Mouse (Mus musculus): ENCODE measurements around the gene Ppp1r12b. TPM values are rescaled to one million over a fixed set of nuclear protein-coding genes. Genes with fewer than 3 reads are reported as not detected.

Gene Ppp1r12b
- polyA plus RNA-seq, 1 experiment from 2014 or later = 4.8 TPM

GRCm38 (mm10) chr1:134754818-134755217 is 200.9 kb downstream of the Ppp1r12b start:
- H3K27ac ChIP-seq = no peak overlapping the region
- peaks cover 7% of the 10 kb centered on the region; the same call in 1 of the 2 replicates for H3K27me3 ChIP-seq (replicated peaks)
- H3K36me3 ChIP-seq = no peaks in the 10 kb centered on the region; the same call in 1 of the 2 replicates
- no peak overlapping the region for H3K4me3 ChIP-seq
- no peak for ATAC-seq
- peaks cover 2% of the 10 kb centered on the region; the same call in 1 of the 2 replicates for H3K4me1 ChIP-seq
- no peak overlapping the region for H3K4me2 ChIP-seq
- 71% methylated on average over 10 of the region's 10 CpGs for WGBS (ENCODE audit: insufficient replicate concordance)
- H3K9me3 ChIP-seq (replicated peaks) = no peaks in the 10 kb centered on the region
- no peak overlapping the region for H3K9ac ChIP-seq

GRCm38 (mm10) chr1:134753751-134754630 is 201.8 kb downstream of the Ppp1r12b start:
- no peaks in the 10 kb centered on the region for H3K9me3 ChIP-seq (replicated peaks)
- no peak overlapping the region for H3K4me2 ChIP-seq
- peaks cover 11% of the 10 kb centered on the region; the same call in 1 of the 2 replicates for H3K27me3 ChIP-seq (replicated peaks)
- 63% methylated on average over 13 of the region's 13 CpGs for WGBS (ENCODE audit: insufficient replicate concordance)
- H3K9ac ChIP-seq = no peak overlapping the region
- H3K27ac ChIP-seq = no peak overlapping the region
- peaks cover 2% of the 10 kb centered on the region; the same call in 1 of the 2 replicates for H3K4me1 ChIP-seq
- no peak for ATAC-seq
- H3K36me3 ChIP-seq = no peaks in the 10 kb centered on the region
- no peak overlapping the region for H3K4me3 ChIP-seq

GRCm38 (mm10) chr1:134752447-134752846 is 203.3 kb downstream of the Ppp1r12b start:
- H3K36me3 ChIP-seq = no peaks in the 10 kb centered on the region
- peaks cover 20% of the 10 kb centered on the region; the same call in 1 of the 2 replicates for H3K27me3 ChIP-seq (replicated peaks)
- 69% methylated on average over 5 of the region's 5 CpGs for WGBS (ENCODE audit: insufficient replicate concordance)
- no peaks in the 10 kb centered on the region for H3K9me3 ChIP-seq (replicated peaks)
- H3K4me1 ChIP-seq = peaks cover 10% of the 10 kb centered on the region
- no peak overlapping the region for H3K27ac ChIP-seq
- ATAC-seq = no peak
- H3K9ac ChIP-seq = no peak overlapping the region
- no peak overlapping the region for H3K4me2 ChIP-seq
- H3K4me3 ChIP-seq = no peak overlapping the region

GRCm38 (mm10) chr1:134749889-134750288 is 205.9 kb downstream of the Ppp1r12b start:
- Histone ChIP-seq H3K4me3 (no peak overlapping the region), H3K36me3 (no peaks in the 10 kb centered on the region), H3K27me3 (replicated peaks) (peaks cover 25% of the 10 kb centered on the region; the same call in 1 of the 2 replicates), H3K27ac (no peak overlapping the region), H3K4me2 (no peak overlapping the region), H3K9ac (no peak overlapping the region), H3K9me3 (replicated peaks) (no peaks in the 10 kb centered on the region), H3K4me1 (peaks cover 28% of the 10 kb centered on the region)
- 69% methylated on average over 7 of the region's 7 CpGs for WGBS (ENCODE audit: insufficient replicate concordance)
- no peak for ATAC-seq

- Histone ChIP-seq H3K4me2 (peak overlapping the region; percentile 70), H3K9ac (peak overlapping the region; percentile 49; the same call in 1 of the 2 replicates), H3K36me3 (no peaks in the 10 kb centered on the region), H3K4me1 (peaks cover 41% of the 10 kb centered on the region), H3K9me3 (replicated peaks) (no peaks in the 10 kb centered on the region), H3K27ac (no peak overlapping the region), H3K27me3 (replicated peaks) (peaks cover 25% of the 10 kb centered on the region; the same call in 1 of the 2 replicates), H3K4me3 (peak overlapping the region; percentile 47)
- ATAC-seq = peak; percentile 78
- 10% methylated on average over 23 of the region's 23 CpGs for WGBS (ENCODE audit: insufficient replicate concordance)
Observed at GRCm38 (mm10) chr1:134747236-134748174, 208.2 kb downstream of the Ppp1r12b start.

GRCm38 (mm10) chr1:134745648-134746047 is 210.1 kb downstream of the Ppp1r12b start:
- H3K9me3 ChIP-seq (replicated peaks) = no peaks in the 10 kb centered on the region
- H3K27ac ChIP-seq = no peak overlapping the region
- H3K4me3 ChIP-seq = no peak overlapping the region
- WGBS (ENCODE audit: insufficient replicate concordance) = 40% methylated on average over 6 of the region's 6 CpGs
- ATAC-seq = no peak
- H3K27me3 ChIP-seq (replicated peaks) = peaks cover 20% of the 10 kb centered on the region; the same call in 1 of the 2 replicates
- peaks cover 60% of the 10 kb centered on the region for H3K4me1 ChIP-seq
- H3K9ac ChIP-seq = no peak overlapping the region
- H3K4me2 ChIP-seq = no peak overlapping the region
- H3K36me3 ChIP-seq = no peaks in the 10 kb centered on the region

DNA sequence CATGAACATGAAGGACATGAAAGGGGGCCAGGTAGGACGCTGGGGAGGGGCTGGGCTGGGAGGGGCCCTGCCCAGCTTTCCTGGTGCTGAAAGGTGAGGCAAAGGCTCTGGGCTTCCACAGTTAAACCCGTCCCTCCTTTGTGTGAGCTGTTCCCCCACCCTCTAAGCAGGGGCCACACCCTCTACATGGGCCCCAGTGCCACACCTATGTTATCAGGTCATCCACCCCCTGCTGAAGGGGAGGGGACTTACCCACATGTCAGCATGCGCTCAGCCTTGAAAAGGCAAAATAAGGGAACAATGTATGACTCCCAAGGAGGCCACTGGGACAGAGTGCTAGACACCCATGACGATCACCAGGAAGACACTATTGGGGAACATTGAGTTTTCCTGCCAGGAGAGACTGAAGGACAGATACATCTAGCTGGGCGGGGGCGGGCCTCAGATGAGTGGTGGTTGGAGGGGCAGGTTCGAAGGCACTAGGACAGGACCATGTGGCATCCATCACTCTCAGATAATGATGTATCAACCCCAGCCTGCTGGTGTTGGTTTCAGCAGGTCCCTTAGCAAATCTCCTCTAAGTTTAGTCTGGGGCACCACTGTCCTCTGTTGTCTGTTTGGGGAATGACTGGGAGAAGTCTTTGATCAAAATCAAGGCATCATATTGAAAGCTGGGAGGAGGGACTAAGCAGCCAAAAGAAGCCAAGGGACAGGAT is 213.6 kb downstream of the Ppp1r12b start:
- H3K27me3 ChIP-seq (replicated peaks) = peaks cover 16% of the 10 kb centered on the region
- peaks cover 50% of the 10 kb centered on the region for H3K4me1 ChIP-seq
- H3K9ac ChIP-seq = 0 out of 2 replicates have a peak overlapping the region, but pooled peaks have one; percentile 8
- no peaks in the 10 kb centered on the region for H3K36me3 ChIP-seq
- ATAC-seq = peak; percentile 98
- peak overlapping the region; percentile 65 for H3K4me2 ChIP-seq
- H3K27ac ChIP-seq = peak overlapping the region; percentile 81
- H3K9me3 ChIP-seq (replicated peaks) = no peaks in the 10 kb centered on the region
- peak overlapping the region; percentile 33 for H3K4me3 ChIP-seq
- 28% methylated on average over 7 of the region's 7 CpGs for WGBS (ENCODE audit: insufficient replicate concordance)

DNA sequence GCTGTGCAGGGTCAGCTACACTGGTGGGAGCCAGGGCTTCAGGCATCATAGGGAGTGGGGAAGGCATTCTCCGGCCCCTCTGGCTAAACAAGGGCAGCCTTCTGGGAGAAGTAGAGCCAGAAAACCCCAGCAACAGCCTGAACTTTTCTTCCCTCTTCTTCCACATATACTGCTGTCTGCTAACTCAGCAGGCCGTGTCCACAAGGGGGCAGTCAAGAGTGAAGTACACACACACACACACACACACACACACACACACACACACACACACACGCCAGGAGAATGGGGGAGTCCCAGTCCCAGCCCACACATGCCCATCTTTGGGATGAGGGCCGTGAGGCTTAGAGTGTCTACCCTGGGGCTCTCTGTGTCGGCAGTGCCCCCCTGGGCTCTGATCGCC is 214.3 kb downstream of the Ppp1r12b start:
- Histone ChIP-seq H3K4me3 (peak overlapping the region; percentile 33), H3K27ac (peak overlapping the region; percentile 81), H3K27me3 (replicated peaks) (peaks cover 19% of the 10 kb centered on the region), H3K9me3 (replicated peaks) (no peaks in the 10 kb centered on the region), H3K9ac (0 out of 2 replicates have a peak overlapping the region, but pooled peaks have one; percentile 8), H3K4me2 (peak overlapping the region; percentile 65), H3K36me3 (no peaks in the 10 kb centered on the region), H3K4me1 (peaks cover 48% of the 10 kb centered on the region)
- WGBS (ENCODE audit: insufficient replicate concordance) = 33% methylated on average over 6 of the region's 6 CpGs
- peak; percentile 36 for ATAC-seq

- Histone ChIP-seq H3K9me3 (replicated peaks) (no peaks in the 10 kb centered on the region), H3K27ac (no peak overlapping the region), H3K4me3 (no peak overlapping the region), H3K36me3 (no peaks in the 10 kb centered on the region), H3K4me2 (no peak overlapping the region), H3K4me1 (peaks cover 19% of the 10 kb centered on the region), H3K27me3 (replicated peaks) (peaks cover 22% of the 10 kb centered on the region), H3K9ac (no peak overlapping the region)
- WGBS (ENCODE audit: insufficient replicate concordance) = 72% methylated on average over 9 of the region's 9 CpGs
- ATAC-seq = no peak
Observed at GRCm38 (mm10) chr1:134737463-134737862, 218.3 kb downstream of the Ppp1r12b start.

GRCm38 (mm10) chr1:134733659-134734058 is 222.1 kb downstream of the Ppp1r12b start:
- Histone ChIP-seq H3K27me3 (replicated peaks) (peaks cover 39% of the 10 kb centered on the region), H3K4me2 (no peak overlapping the region), H3K9me3 (replicated peaks) (no peaks in the 10 kb centered on the region), H3K27ac (no peak overlapping the region), H3K4me3 (no peak overlapping the region), H3K9ac (no peak overlapping the region), H3K36me3 (no peaks in the 10 kb centered on the region), H3K4me1 (no peaks in the 10 kb centered on the region)
- 81% methylated on average over 5 of the region's 5 CpGs for WGBS (ENCODE audit: insufficient replicate concordance)
- ATAC-seq = no peak

GRCm38 (mm10) chr1:134727256-134727655 is 228.5 kb downstream of the Ppp1r12b start:
- Histone ChIP-seq H3K27ac (no peak overlapping the region), H3K4me1 (no peaks in the 10 kb centered on the region), H3K9ac (no peak overlapping the region), H3K9me3 (replicated peaks) (no peaks in the 10 kb centered on the region), H3K4me3 (no peak overlapping the region), H3K27me3 (replicated peaks) (peaks cover 47% of the 10 kb centered on the region), H3K36me3 (no peaks in the 10 kb centered on the region), H3K4me2 (no peak overlapping the region)
- WGBS (ENCODE audit: insufficient replicate concordance) = 63% methylated on average over 8 of the region's 8 CpGs
- no peak for ATAC-seq
